Mouse (Mus musculus) lung, adult 2 months (tissue): ENCODE measurements around the gene Dgki. TPM values are rescaled to one million over a fixed set of nuclear protein-coding genes. Genes with fewer than 3 reads are reported as not detected.

Experiments
- DNase-seq: peaks from one replicate; pipeline ENCODE4 v3.0.0; 2022
- H3K4me1 ChIP-seq: fragments of 200-500 bp; 2 replicates; pipeline ENCODE4 v1.6.1; 2011; ENCODE audit warnings: low read length; ENCODE audit not compliant: control insufficient read depth, insufficient read depth
- H3K4me3 ChIP-seq: fragments of 200-500 bp; replicated peaks from 2 replicates; pipeline ENCODE3; 2011; ENCODE audit warnings: low read depth, mild to moderate bottlenecking, control low read depth, low read length; ENCODE audit errors: extremely low read depth
- CTCF ChIP-seq: fragments of 200-500 bp; IDR thresholded peaks from 2 replicates; pipeline ENCODE4 v1.5.1; 2011; ENCODE audit warnings: mild to moderate bottlenecking, low read length, control low read depth; ENCODE audit not compliant: insufficient read depth
- POLR2A ChIP-seq: fragments of 200-500 bp; IDR thresholded peaks from 2 replicates; pipeline ENCODE4 v1.6.1; 2011; ENCODE audit warnings: low read depth, mild to moderate bottlenecking, control low read depth, low read length, borderline replicate concordance; ENCODE audit errors: extremely low read depth
- WGBS: fragments of 180-500 bp; shearing (Covaris S2); methylation state at CpG from one replicate; pipeline ENCODE4 v1.1.7; 2018; 5-methylcytosine and 5-hydroxymethylcytosine counted together
- polyA plus RNA-seq: library from polyadenylated mRNA; depleted of rRNA; stranded (reverse); fragments of >200 nt; gene quantifications from 2 replicates; pipeline ENCODE4 v1.2.3, GENCODE M21; 2012

Gene Dgki
- polyA plus RNA-seq, 1 experiment: 0.09 TPM

- 75% methylated on average over 5 of the region's 5 CpGs for WGBS
- Histone ChIP-seq H3K4me1 (no peaks in the 10 kb centered on the region), H3K4me3 (no peak overlapping the region)
- TF ChIP-seq CTCF: no peak
- no peak for TF ChIP-seq POLR2A
- DNase-seq: no peak
Observed at GRCm38 (mm10) chr6:37003235-37003634, 296.7 kb downstream of the Dgki start.

- H3K4me3 ChIP-seq: no peak overlapping the region
- WGBS: 60% methylated on average over 10 of the region's 10 CpGs
- H3K4me1 ChIP-seq: no peaks in the 10 kb centered on the region
- TF ChIP-seq POLR2A (no peak), CTCF (no peak)
- DNase-seq: no peak
Observed at GRCm38 (mm10) chr6:36998942-36999341, 301.0 kb downstream of the Dgki start.

GRCm38 (mm10) chr6:36994329-36994728 lies 305.7 kb downstream of the Dgki start:
- WGBS: 89% methylated on average over 5 of the region's 5 CpGs
- Histone ChIP-seq H3K4me3 (no peak overlapping the region), H3K4me1 (no peaks in the 10 kb centered on the region)
- no peak for DNase-seq
- TF ChIP-seq CTCF (no peak), POLR2A (no peak)

- Histone ChIP-seq H3K4me1 (no peaks in the 10 kb centered on the region), H3K4me3 (no peak overlapping the region)
- DNase-seq: no peak
- WGBS: 73% methylated on average over 3 of the region's 3 CpGs
- TF ChIP-seq POLR2A (no peak), CTCF (no peak)
Observed at GRCm38 (mm10) chr6:36990186-36990585, 309.8 kb downstream of the Dgki start.

- 80% methylated on average over 3 of the region's 3 CpGs for WGBS
- no peak overlapping the region for H3K4me3 ChIP-seq
- no peaks in the 10 kb centered on the region for H3K4me1 ChIP-seq
- TF ChIP-seq POLR2A (no peak), CTCF (no peak)
- DNase-seq: no peak
Observed at GRCm38 (mm10) chr6:36988800-36989199, 311.2 kb downstream of the Dgki start.

GRCm38 (mm10) chr6:36981646-36982045 lies 318.3 kb downstream of the Dgki start:
- TF ChIP-seq POLR2A (no peak), CTCF (no peak)
- DNase-seq: no peak
- 37% methylated on average over 2 of the region's 2 CpGs for WGBS
- Histone ChIP-seq H3K4me1 (peaks cover 6% of the 10 kb centered on the region), H3K4me3 (no peak overlapping the region)

GRCm38 (mm10) chr6:36980475-36980874 lies 319.5 kb downstream of the Dgki start:
- 38% methylated on average over 5 of the region's 5 CpGs for WGBS
- TF ChIP-seq CTCF (no peak), POLR2A (no peak)
- H3K4me3 ChIP-seq: no peak overlapping the region
- no peak for DNase-seq
- H3K4me1 ChIP-seq: peaks cover 6% of the 10 kb centered on the region

GRCm38 (mm10) chr6:36978176-36978575 lies 321.8 kb downstream of the Dgki start:
- 85% methylated on average over 1 of the region's 1 CpGs for WGBS
- H3K4me3 ChIP-seq: no peak overlapping the region
- TF ChIP-seq POLR2A (no peak), CTCF (no peak)
- H3K4me1 ChIP-seq: peaks cover 6% of the 10 kb centered on the region
- no peak for DNase-seq

- TF ChIP-seq CTCF (no peak), POLR2A (no peak)
- WGBS: 61% methylated on average over 9 of the region's 9 CpGs
- Histone ChIP-seq H3K4me1 (no peaks in the 10 kb centered on the region), H3K4me3 (no peak overlapping the region)
- no peak for DNase-seq
Observed at GRCm38 (mm10) chr6:36973096-36973495, 326.9 kb downstream of the Dgki start.

- Histone ChIP-seq H3K4me1 (no peaks in the 10 kb centered on the region), H3K4me3 (no peak overlapping the region)
- 24% methylated on average over 1 of the region's 1 CpGs for WGBS
- TF ChIP-seq CTCF (no peak), POLR2A (no peak)
- no peak for DNase-seq
Observed at GRCm38 (mm10) chr6:36972494-36972893, 327.5 kb downstream of the Dgki start.
